Mouse (Mus musculus): ENCODE data around the gene Foxd4.
"Not testable (repeated sequence)": the region's sequence is repeated elsewhere in the genome, so short reads cannot be mapped to it uniquely, and the experiment has no call there.

Foxd4 gene

GRCm38 (mm10) chr19:24875129-24875870 lies 25.7 kb downstream of the Foxd4 start, which contains the start of gene Gm10053:
TSS of gene Gm10053 (plus strand) at chr19:24875686.
- not testable (repeated sequence) for DNase-seq (ENCODE audit: low spot score in 2 of 2)

GRCm38 (mm10) chr19:24873873-24874272 lies 27.1 kb downstream of the Foxd4 start:
- no peak for DNase-seq (ENCODE audit: low spot score in 2 of 2)

GRCm38 (mm10) chr19:24871037-24871635 lies 29.9 kb downstream of the Foxd4 start:
- DNase-seq (ENCODE audit: low spot score in 2 of 2), result peak; percentile 67 to 81

- DNase-seq (ENCODE audit: low spot score in 2 of 2), result no peak
Observed at GRCm38 (mm10) chr19:24865436-24865835, 35.6 kb downstream of the Foxd4 start.

- DNase-seq (ENCODE audit: low spot score in 2 of 2), result no peak
Observed at GRCm38 (mm10) chr19:24861612-24862451, 39.2 kb downstream of the Foxd4 start, which contains the start of gene Pgm5. TSS of gene Pgm5 (minus strand) at chr19:24861855.

GRCm38 (mm10) chr19:24861276-24861611 lies 39.8 kb downstream of the Foxd4 start:
- DNase-seq (ENCODE audit: low spot score in 2 of 2), result no peak

GRCm38 (mm10) chr19:24851456-24852315 lies 49.3 kb downstream of the Foxd4 start:
- DNase-seq (ENCODE audit: low spot score in 2 of 2), result peak; percentile 41 to 56
